7 mouse cellular contexts compared by ENCODE assay signal in genomic region chr16:36040640-36041624, GRCm38 (mm10). TPM values are rescaled to one million over a fixed set of nuclear protein-coding genes. Genes with fewer than 3 reads are reported as not detected.
DNase-seq lines count a peak whose midpoint lies in the region; ATAC-seq lines count a peak whose summit lies in the region.

TSS of gene Wdr5b (plus strand) at chr16:36041190.

- H3K9ac ChIP-seq in intestine, embryonic 15.5 days = peak within 1 kb of the TSS; percentile 70

- intact Hi-C loops in gastrocnemius, postnatal 36 days (cut with DNase I) = loop anchor here (10.0 kb wide), 1 partner anchor 166 kb away; the partner anchor contains the start of gene Parp14
- intact Hi-C loops in left cerebral cortex, postnatal 25 days (cut with DNase I) = loop anchor here (1.0 to 2.0 kb wide), 2 partner anchors 30 to 58 kb away; partner anchors contain the start of genes Ccdc58 and Fam162a

- WGBS in intestine, embryonic 15.5 days = 2% methylated on average over 39 of the region's 39 CpGs
- WGBS in midbrain, embryonic 10.5 days = 3% methylated on average over 39 of the region's 39 CpGs

- peak within 1 kb of the TSS; percentile 59 for H3K4me3 ChIP-seq in intestine, embryonic 15.5 days (replicated peaks)
- H3K4me3 ChIP-seq in midbrain, embryonic 10.5 days = peak within 1 kb of the TSS; percentile 72

- peak within 1 kb of the TSS; percentile 79 for H3K27ac ChIP-seq in intestine, embryonic 15.5 days
- peak within 1 kb of the TSS; percentile 88 for H3K27ac ChIP-seq in midbrain, embryonic 10.5 days (replicated peaks)

- peaks cover 10% of the 10 kb centered on the region; the same call in 1 of the 2 replicates for H3K36me3 ChIP-seq in intestine, embryonic 15.5 days
- peaks cover 37% of the 10 kb centered on the region for H3K36me3 ChIP-seq in midbrain, embryonic 10.5 days

- ATAC-seq in intestine, embryonic 15.5 days = peak; percentile 99

- H3K4me2 ChIP-seq in intestine, embryonic 15.5 days (replicated peaks) = peak within 1 kb of the TSS; percentile 62

- peaks cover 9% of the 10 kb centered on the region; the same call in 1 of the 2 replicates for H3K4me1 ChIP-seq in intestine, embryonic 15.5 days (replicated peaks)
- H3K4me1 ChIP-seq in midbrain, embryonic 10.5 days = peaks cover 27% of the 10 kb centered on the region

- H3K27me3 ChIP-seq in intestine, embryonic 15.5 days (replicated peaks) = no peaks in the 10 kb centered on the region
- H3K27me3 ChIP-seq in midbrain, embryonic 10.5 days (ENCODE audit: low read depth, poor library complexity, severe bottlenecking) = no peaks in the 10 kb centered on the region

- DNase-seq in adrenal gland, adult 2 months = peak; percentile 94
- DNase-seq in embryo, embryonic 11.5 days (ENCODE audit: low read depth, low spot score) = peak; percentile 96
- peak; percentile 82 to 89 for DNase-seq in gastrocnemius, postnatal 36 days
- peak; percentile 93 to 99 for DNase-seq in left cerebral cortex, postnatal 25 days (ENCODE audit: low spot score in 2 of 2)
- peak; percentile 87 for DNase-seq in midbrain, embryonic 10.5 days (ENCODE audit: low spot score)
- DNase-seq in right cerebral cortex, postnatal 4 days = peak; percentile 84

- H3K9me3 ChIP-seq in intestine, embryonic 15.5 days = no peaks in the 10 kb centered on the region
- no peaks in the 10 kb centered on the region for H3K9me3 ChIP-seq in midbrain, embryonic 10.5 days (replicated peaks)

RNA-seq across cellular contexts. Expression of gene Wdr5b, which starts in this region (rescaled TPM):
- total RNA-seq in adrenal gland, adult 2 months (2021) = 1 to 10 TPM; 3.1 to 5.2 TPM
- polyA plus RNA-seq in adrenal gland, adult 2 months (2012; rRNA removed) = 0.59 and 0.75 TPM in 2 replicates
- 1 to 10 TPM; 1.2 to 1.8 TPM for total RNA-seq in gastrocnemius, postnatal 36 days (2021)
- polyA plus RNA-seq in intestine, embryonic 15.5 days (2015; fragmentation: Nextera tagmentation; extraction: Ambion mirVana) = 7.0 and 7.8 TPM in 2 replicates
- 1 to 10 TPM; 4.2 to 4.8 TPM for total RNA-seq in left cerebral cortex, postnatal 25 days (2021)
- 8.8 and 10.6 TPM in 2 replicates for polyA plus RNA-seq in midbrain, embryonic 10.5 days (2016; fragmentation: Nextera tagmentation; extraction: Ambion mirVana)

Comparison
In these comparisons a context has a peak if more than half of its experiments do, and no peak if none do; other contexts are left out.
1. Peak in every context shown above with its lines: DNase-seq, ATAC-seq, H3K4me3 ChIP-seq and H3K27ac ChIP-seq.